Mouse (Mus musculus) T-helper 17 cell (primary cell): ENCODE data around the gene Hmox2.
"Not testable (repeated sequence)": the region's sequence is repeated elsewhere in the genome, so short reads cannot be mapped to it uniquely, and the experiment has no call there.

ENCODE experiments used
- in situ Hi-C, 2 experiments: fragments of 300-600 bp; cut with MboI, MseI; formaldehyde crosslinking; loops; 1 replicate in 1 of 2; 2 replicates in 1 of 2; pipeline ENCODE4 v1.15.1; 2025; ENCODE audit warnings: high pct_unique_total_duplicates in 2 of 2

The Hmox2 gene

GRCm38 (mm10) chr16:4725780-4726527 is at the start of gene Hmox2:
Gene Hmox2, plus strand, starts transcription at chr16:4726361.
- in situ Hi-C loops, result no loop called here

GRCm38 (mm10) chr16:4676836-4677235 is 49.3 kb upstream of the Hmox2 start:
- in situ Hi-C loops, result no loop called here

GRCm38 (mm10) chr16:4678080-4678479 is 48.1 kb upstream of the Hmox2 start:
- in situ Hi-C loops, result no loop called here

- in situ Hi-C loops, result no loop called here
Observed at GRCm38 (mm10) chr16:4679121-4680018, 46.8 kb upstream of the Hmox2 start, which contains the start of gene Coro7. Gene Coro7, minus strand, starts transcription at chr16:4679777.

GRCm38 (mm10) chr16:4680922-4681455 is 45.2 kb upstream of the Hmox2 start:
- in situ Hi-C loops, result not testable (repeated sequence)

- in situ Hi-C loops, result no loop called here
Observed at GRCm38 (mm10) chr16:4682628-4683179, 43.5 kb upstream of the Hmox2 start.

- in situ Hi-C loops, result no loop called here
Observed at GRCm38 (mm10) chr16:4683193-4683580, 43.0 kb upstream of the Hmox2 start.

GRCm38 (mm10) chr16:4683581-4684456 is 42.3 kb upstream of the Hmox2 start:
- in situ Hi-C loops, result no loop called here

- in situ Hi-C loops, result no loop called here
Observed at GRCm38 (mm10) chr16:4684457-4684791, 41.7 kb upstream of the Hmox2 start.

GRCm38 (mm10) chr16:4689371-4689770 is 36.8 kb upstream of the Hmox2 start:
- in situ Hi-C loops, result not testable (repeated sequence)

- in situ Hi-C loops, result loop anchor here in 1 of 2 experiments (10.0 kb wide), 1 partner anchor 324 kb away; no protein-coding TSS in a partner anchor
Observed at GRCm38 (mm10) chr16:4701211-4701610, 24.9 kb upstream of the Hmox2 start.

- in situ Hi-C loops, result loop anchor here in 1 of 2 experiments (10.0 kb wide), 1 partner anchor 322 kb away; no protein-coding TSS in a partner anchor
Observed at GRCm38 (mm10) chr16:4702646-4703045, 23.5 kb upstream of the Hmox2 start.

GRCm38 (mm10) chr16:4705541-4705940 is 20.6 kb upstream of the Hmox2 start:
- in situ Hi-C loops, result loop anchor here in 1 of 2 experiments (10.0 kb wide), 1 partner anchor 319 kb away; no protein-coding TSS in a partner anchor

- in situ Hi-C loops, result no loop called here
Observed at GRCm38 (mm10) chr16:4711173-4711572, 15.0 kb upstream of the Hmox2 start.

GRCm38 (mm10) chr16:4713861-4714710 is 12.1 kb upstream of the Hmox2 start:
- in situ Hi-C loops, result no loop called here

GRCm38 (mm10) chr16:4717866-4718265 is 8.3 kb upstream of the Hmox2 start:
- in situ Hi-C loops, result loop anchor here in 1 of 2 experiments (5.0 kb wide), 1 partner anchor 69 kb away; no protein-coding TSS in a partner anchor

GRCm38 (mm10) chr16:4718753-4719518 is 7.2 kb upstream of the Hmox2 start, which contains the start of gene Nmral1:
Gene Nmral1, minus strand, starts transcription at chr16:4719356.
- in situ Hi-C loops, result loop anchor here in 1 of 2 experiments (5.0 kb wide), 1 partner anchor 68 kb away; no protein-coding TSS in a partner anchor

- in situ Hi-C loops, result no loop called here
Observed at GRCm38 (mm10) chr16:4722128-4722914, 3.8 kb upstream of the Hmox2 start.
